Mouse (Mus musculus) testis, adult 2 months (tissue): ENCODE results near the gene Mtmr4. TPM values are rescaled to one million over a fixed set of nuclear protein-coding genes. Genes with fewer than 3 reads are reported as not detected.

Source experiments
- H3K27ac ChIP-seq: fragments of 200-500 bp; 2 replicates; pipeline ENCODE4 v1.5.1; 2012; ENCODE audit warnings: low read depth, low read length; ENCODE audit not compliant: control insufficient read depth, insufficient read depth
- H3K27me3 ChIP-seq: fragments of 200-500 bp; 2 replicates; pipeline ENCODE4 v1.6.1; 2012; ENCODE audit warnings: mild to moderate bottlenecking, low read length, moderate library complexity; ENCODE audit not compliant: control insufficient read depth, insufficient read depth
- H3K36me3 ChIP-seq: fragments of 200-500 bp; 2 replicates; pipeline ENCODE4 v1.6.1; 2012; ENCODE audit warnings: mild to moderate bottlenecking, low read length; ENCODE audit not compliant: control insufficient read depth, insufficient read depth
- H3K4me1 ChIP-seq: fragments of 200-500 bp; 2 replicates; pipeline ENCODE4 v1.6.1; 2012; ENCODE audit warnings: low read length; ENCODE audit not compliant: control insufficient read depth, insufficient read depth
- H3K4me3 ChIP-seq: fragments of 200-500 bp; 2 replicates; pipeline ENCODE4 v1.5.1; 2012; ENCODE audit warnings: low read depth, mild to moderate bottlenecking, low read length, moderate library complexity, mixed read lengths; ENCODE audit not compliant: control insufficient read depth
- CTCF ChIP-seq: fragments of 200-500 bp; IDR thresholded peaks from 2 replicates; pipeline ENCODE4 v1.5.1; 2012; ENCODE audit warnings: low read depth, mild to moderate bottlenecking, inconsistent platforms, low read length, moderate library complexity; ENCODE audit not compliant: control insufficient read depth, insufficient read depth, insufficient replicate concordance
- POLR2A ChIP-seq: fragments of 200-500 bp; IDR thresholded peaks from 2 replicates; pipeline ENCODE4 v1.6.1; 2012; ENCODE audit warnings: low read depth, mild to moderate bottlenecking, inconsistent platforms, low read length, moderate library complexity; ENCODE audit not compliant: control insufficient read depth
- polyA plus RNA-seq: library from polyadenylated mRNA; depleted of rRNA; stranded (reverse); fragments of >200 nt; gene quantifications from 2 replicates; pipeline ENCODE4 v1.2.3, GENCODE M21; 2012

The Mtmr4 gene
- polyA plus RNA-seq, 1 experiment, result 33.6 TPM

DNA sequence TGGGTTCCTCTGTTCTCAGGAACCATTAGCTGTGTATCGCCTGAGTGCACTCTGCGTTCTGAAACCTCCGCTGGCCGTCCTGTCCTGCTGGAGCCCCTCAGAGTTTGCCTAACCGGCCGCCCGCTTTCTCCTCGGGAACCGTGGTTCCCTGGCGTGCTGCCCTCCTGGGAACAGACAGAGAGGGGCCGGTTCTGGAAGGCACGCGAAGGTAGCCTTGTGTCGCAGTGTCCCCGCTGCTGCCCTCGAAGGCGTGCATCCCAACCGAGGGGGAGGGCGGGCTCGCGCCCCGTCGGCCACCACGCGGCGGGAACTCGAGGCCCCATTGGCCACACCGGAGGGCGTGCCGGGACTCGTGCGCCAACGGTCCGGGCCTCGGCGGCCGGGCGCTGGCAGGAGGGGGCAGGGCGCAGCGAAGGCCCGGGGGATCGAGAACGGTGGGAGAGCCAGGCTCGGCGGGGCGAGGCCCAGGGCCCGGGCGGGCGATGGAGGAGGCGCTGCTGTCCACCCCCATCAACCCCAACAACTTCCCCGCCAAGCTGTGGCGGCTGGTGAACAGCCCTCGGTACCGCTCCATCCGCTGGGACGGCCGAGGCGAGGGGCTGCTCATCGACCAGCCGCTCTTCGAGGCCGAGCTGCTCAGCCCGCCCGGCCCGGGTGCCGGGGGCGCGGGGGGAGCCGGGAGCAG is 25.0 kb downstream of the Mtmr4 start, which contains the start of gene Hsf5:
Hsf5 (plus strand) TSS at position 375 of the 685 bp plus-strand sequence.
- H3K27me3 ChIP-seq, result no peaks in the 10 kb centered on the region
- peaks cover 6% of the 10 kb centered on the region for H3K4me1 ChIP-seq
- peak within 1 kb of the TSS; percentile 87 for H3K4me3 ChIP-seq
- H3K36me3 ChIP-seq, result peaks cover 8% of the 10 kb centered on the region
- TF ChIP-seq CTCF (no peak), POLR2A (peak; percentile 81)
- peak within 1 kb of the TSS; percentile 98 for H3K27ac ChIP-seq

DNA sequence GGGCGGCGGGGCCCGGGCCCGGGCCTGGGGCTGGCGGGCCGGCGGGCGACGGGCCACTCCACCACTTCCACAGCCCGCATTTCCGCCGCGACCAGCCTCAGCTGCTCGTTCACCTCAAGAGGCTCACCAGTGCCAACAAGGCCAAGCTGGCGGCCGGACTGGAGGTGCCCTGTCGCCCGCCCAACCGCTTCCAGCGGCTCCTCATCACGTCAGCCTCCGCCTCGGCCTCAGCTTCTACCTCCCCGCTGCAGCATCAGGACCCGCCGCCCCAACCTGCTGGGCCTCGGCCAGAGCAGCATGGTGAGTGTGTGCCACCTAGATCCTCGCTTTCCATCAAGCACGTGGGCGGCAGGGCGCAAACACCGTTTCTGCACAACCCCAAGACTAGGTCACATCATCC is 25.6 kb downstream of the Mtmr4 start:
- Histone ChIP-seq H3K27me3 (no peaks in the 10 kb centered on the region), H3K27ac (peak overlapping the region; percentile 80), H3K4me3 (peak overlapping the region; percentile 87), H3K36me3 (peaks cover 6% of the 10 kb centered on the region), H3K4me1 (peaks cover 6% of the 10 kb centered on the region)
- TF ChIP-seq POLR2A, result no peak; the same call in 1 of the 2 replicates
- TF ChIP-seq CTCF, result no peak

DNA sequence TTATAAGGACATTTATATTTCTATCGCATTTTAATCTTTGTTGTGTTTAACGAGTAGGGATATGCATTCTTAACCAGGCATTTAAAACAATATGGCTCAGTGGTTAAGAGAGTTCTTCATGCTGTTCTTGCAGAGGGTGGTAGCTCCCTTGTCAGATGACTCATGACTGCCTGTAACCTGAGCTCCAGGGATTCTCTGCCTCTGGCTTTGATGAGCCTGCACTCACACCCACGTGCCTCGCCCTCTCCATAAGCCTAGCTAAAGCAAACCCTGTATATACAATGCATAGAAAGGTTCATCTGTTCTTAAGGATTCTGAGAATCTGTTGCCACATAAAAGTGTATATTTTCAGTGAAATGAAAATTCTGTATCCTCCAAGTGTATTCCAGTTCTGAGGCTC is 31.2 kb downstream of the Mtmr4 start:
- TF ChIP-seq POLR2A (no peak), CTCF (no peak)
- H3K4me3 ChIP-seq, result no peak overlapping the region
- H3K27ac ChIP-seq, result no peak overlapping the region
- H3K27me3 ChIP-seq, result no peaks in the 10 kb centered on the region
- H3K36me3 ChIP-seq, result peaks cover under 1% of the 10 kb centered on the region; the same call in 1 of the 2 replicates
- H3K4me1 ChIP-seq, result peaks cover 2% of the 10 kb centered on the region

DNA sequence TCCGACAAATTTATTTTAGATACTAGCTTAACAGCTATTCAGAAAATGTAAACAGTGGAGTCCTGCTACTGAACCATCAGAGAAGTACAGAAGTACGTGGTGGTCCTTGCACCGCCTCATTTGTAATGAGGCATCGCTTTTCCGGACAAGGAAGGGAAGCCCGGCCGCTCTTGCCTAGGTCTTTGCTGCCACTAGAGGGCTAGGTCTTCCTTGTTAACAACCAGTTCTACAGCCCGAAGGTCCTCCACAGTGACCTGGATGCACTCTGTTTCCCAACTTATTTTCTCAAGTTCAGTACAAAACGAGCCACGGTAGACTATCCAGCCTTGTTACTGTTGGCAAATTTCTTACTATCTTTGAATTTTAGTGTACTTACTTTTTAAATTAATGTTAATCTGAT is 37.9 kb downstream of the Mtmr4 start:
- Histone ChIP-seq H3K27me3 (no peaks in the 10 kb centered on the region), H3K27ac (no peak overlapping the region), H3K4me3 (no peak overlapping the region), H3K4me1 (no peaks in the 10 kb centered on the region), H3K36me3 (peaks cover 2% of the 10 kb centered on the region)
- TF ChIP-seq POLR2A (no peak), CTCF (peak; percentile 57; the same call in 1 of the 2 replicates)

DNA sequence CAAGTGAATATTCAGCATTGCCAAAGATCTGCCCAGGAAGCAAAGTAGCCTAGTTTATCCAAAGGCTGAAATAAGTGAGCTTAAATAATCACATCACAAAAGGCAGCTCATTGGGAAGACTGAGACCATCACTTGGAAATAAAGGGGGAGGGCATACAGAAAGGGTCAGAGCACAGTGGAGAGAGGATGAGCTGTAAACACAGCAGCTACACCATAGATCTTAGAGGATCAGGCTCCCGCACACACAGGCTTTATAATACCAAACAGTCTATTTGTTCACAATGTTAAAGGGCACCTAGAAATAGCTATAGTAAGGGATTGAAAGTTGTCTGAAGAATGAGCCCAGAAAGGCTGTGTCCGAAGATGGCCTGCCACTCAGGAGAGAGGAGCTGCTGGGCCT is 46.8 kb downstream of the Mtmr4 start:
- no peaks in the 10 kb centered on the region; the same call in 1 of the 2 replicates for H3K36me3 ChIP-seq
- H3K4me1 ChIP-seq, result peaks cover 5% of the 10 kb centered on the region
- H3K27ac ChIP-seq, result peak overlapping the region; percentile 74
- TF ChIP-seq CTCF (no peak), POLR2A (no peak)
- no peaks in the 10 kb centered on the region for H3K27me3 ChIP-seq
- peak overlapping the region; percentile 83 for H3K4me3 ChIP-seq

DNA sequence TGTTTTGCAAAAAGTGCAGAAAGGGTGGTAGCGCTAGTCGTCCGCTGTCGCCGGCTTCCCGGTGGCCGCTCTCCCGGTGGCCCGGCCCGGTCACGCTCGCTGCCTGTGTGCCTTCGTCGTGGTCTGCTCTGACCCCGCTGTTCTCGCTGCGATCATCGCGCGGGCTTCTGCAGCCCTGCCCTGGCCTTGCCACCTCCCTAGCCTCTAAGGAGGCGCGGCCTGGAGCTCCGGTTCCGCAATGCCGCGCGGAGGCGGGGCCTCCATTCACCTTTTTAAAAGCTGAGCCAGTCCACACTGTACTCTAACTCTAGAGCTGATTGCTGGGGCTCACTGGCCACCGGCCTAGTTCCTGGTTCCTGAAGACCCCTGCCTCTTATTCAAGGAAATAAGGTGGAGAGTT is 47.2 kb downstream of the Mtmr4 start:
- peak overlapping the region; percentile 74 for H3K27ac ChIP-seq
- H3K27me3 ChIP-seq, result no peaks in the 10 kb centered on the region
- TF ChIP-seq POLR2A (peak; percentile 70; the same call in 1 of the 2 replicates), CTCF (no peak)
- peaks cover 5% of the 10 kb centered on the region for H3K4me1 ChIP-seq
- no peaks in the 10 kb centered on the region; the same call in 1 of the 2 replicates for H3K36me3 ChIP-seq
- H3K4me3 ChIP-seq, result peak overlapping the region; percentile 83

DNA sequence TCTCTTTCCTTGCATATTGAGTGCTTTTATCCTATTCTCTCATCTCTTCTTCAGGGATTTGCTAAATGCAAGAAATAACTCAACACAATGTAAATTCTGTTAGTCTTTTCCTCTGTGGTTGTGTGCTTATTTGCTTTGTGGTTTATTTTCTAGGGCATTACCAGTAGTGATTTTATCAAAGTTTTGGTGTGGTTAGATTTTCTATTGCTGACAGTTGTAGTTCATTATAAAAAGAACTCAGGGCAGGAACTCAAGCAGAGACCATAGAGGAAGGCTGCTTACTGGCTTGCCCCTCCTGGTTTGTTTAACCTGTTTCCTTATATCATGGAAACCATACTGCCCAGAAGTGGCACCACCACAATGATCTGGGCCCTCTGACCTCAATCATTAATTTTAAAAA is 50.9 kb downstream of the Mtmr4 start:
- Histone ChIP-seq H3K4me3 (no peak overlapping the region), H3K27ac (no peak overlapping the region), H3K4me1 (peaks cover 5% of the 10 kb centered on the region), H3K36me3 (no peaks in the 10 kb centered on the region; the same call in 1 of the 2 replicates), H3K27me3 (no peaks in the 10 kb centered on the region)
- TF ChIP-seq POLR2A (no peak), CTCF (no peak)

DNA sequence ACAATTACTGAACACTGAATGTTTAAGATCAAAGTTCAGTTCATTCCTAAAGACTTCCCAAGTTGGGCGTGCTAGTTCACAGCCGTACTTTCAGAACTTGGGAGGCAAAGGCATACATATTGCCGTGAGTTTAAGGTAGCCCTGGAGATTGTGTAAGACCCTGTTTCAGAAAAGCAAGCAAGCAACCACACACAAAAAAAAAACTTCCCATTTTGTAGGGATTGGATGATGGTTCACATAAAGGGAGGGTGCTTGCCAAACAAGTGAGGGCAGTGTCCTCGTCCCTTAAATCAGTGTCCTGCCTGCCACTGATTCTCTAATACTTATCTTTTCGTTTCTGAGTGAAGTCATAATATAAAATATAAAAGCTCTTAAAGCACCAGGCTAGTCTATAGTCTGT is 62.7 kb downstream of the Mtmr4 start:
- Histone ChIP-seq H3K36me3 (0 out of 2 replicates have a peak, but pooled peaks cover 2% of the 10 kb centered on the region), H3K4me3 (no peak overlapping the region), H3K4me1 (no peaks in the 10 kb centered on the region), H3K27ac (no peak overlapping the region), H3K27me3 (no peaks in the 10 kb centered on the region)
- TF ChIP-seq POLR2A, result no peak
- no peak for TF ChIP-seq CTCF
